Mouse (Mus musculus) midbrain, embryonic 11.5 days (tissue): Measurements from ENCODE around the gene Icam5. TPM values are rescaled to one million over a fixed set of nuclear protein-coding genes. Genes with fewer than 3 reads are reported as not detected.

Experiments used
- ATAC-seq: fragments of 200-750 bp; cut with Nextera tagmentation; 2 replicates; pipeline ENCODE4 v1.8.0; 2017; ENCODE audit warnings: moderate TSS enrichment, moderate library complexity; ENCODE audit not compliant: low FRiP score
- DNase-seq: peaks from one replicate; pipeline ENCODE4 v3.0.0; 2015; ENCODE audit warnings: low spot score; ENCODE audit errors: missing footprints
- H3K27ac ChIP-seq: fragments of 300-500 bp; sonication (generic); 2 replicates; pipeline ENCODE4 v1.5.1; 2014; ENCODE audit warnings: low read depth, low read length
- H3K27me3 ChIP-seq: fragments of 300-500 bp; sonication (generic); 2 replicates; pipeline ENCODE4 v1.6.1; 2014; ENCODE audit warnings: mild to moderate bottlenecking, low read length, moderate library complexity, mixed read lengths; ENCODE audit not compliant: control insufficient read depth, insufficient read depth
- H3K36me3 ChIP-seq: fragments of 300-500 bp; sonication (generic); 2 replicates; pipeline ENCODE4 v1.6.1; 2014; ENCODE audit warnings: mild to moderate bottlenecking, low read length, moderate library complexity, mixed read lengths; ENCODE audit not compliant: control insufficient read depth, insufficient read depth
- H3K4me1 ChIP-seq: fragments of 300-500 bp; sonication (generic); 2 replicates; pipeline ENCODE4 v1.6.1; 2014; ENCODE audit warnings: low read length; ENCODE audit not compliant: control insufficient read depth, insufficient read depth
- H3K4me2 ChIP-seq: fragments of 300-500 bp; sonication (generic); 2 replicates; pipeline ENCODE4 v1.6.1; 2014; ENCODE audit warnings: mild to moderate bottlenecking, moderate library complexity
- H3K4me3 ChIP-seq: fragments of 300-500 bp; sonication (generic); 2 replicates; pipeline ENCODE4 v1.5.1; 2014; ENCODE audit warnings: low read depth, low read length
- H3K9ac ChIP-seq: fragments of 300-500 bp; sonication (generic); 2 replicates; pipeline ENCODE4 v1.6.1; 2014; ENCODE audit warnings: low read length
- H3K9me3 ChIP-seq: fragments of 300-500 bp; sonication (generic); 2 replicates; pipeline ENCODE4 v1.6.1; 2016; ENCODE audit warnings: low read length; ENCODE audit not compliant: control insufficient read depth
- WGBS: fragments of 180-500 bp; shearing (Covaris S2); extraction: QIAGEN DNeasy Blood & Tissue Kit; methylation state at CpG from one replicate; pipeline ENCODE4 v1.1.7; 2014; 5-methylcytosine and 5-hydroxymethylcytosine counted together
- polyA plus RNA-seq: library from polyadenylated mRNA; unstranded; fragments of >200 nt; fragmentation: Nextera tagmentation; extraction: Ambion mirVana; gene quantifications from 2 replicates; pipeline ENCODE4 v1.2.1, GENCODE M21; 2014

Icam5 gene
- polyA plus RNA-seq = not detected in 2 replicates

DNA sequence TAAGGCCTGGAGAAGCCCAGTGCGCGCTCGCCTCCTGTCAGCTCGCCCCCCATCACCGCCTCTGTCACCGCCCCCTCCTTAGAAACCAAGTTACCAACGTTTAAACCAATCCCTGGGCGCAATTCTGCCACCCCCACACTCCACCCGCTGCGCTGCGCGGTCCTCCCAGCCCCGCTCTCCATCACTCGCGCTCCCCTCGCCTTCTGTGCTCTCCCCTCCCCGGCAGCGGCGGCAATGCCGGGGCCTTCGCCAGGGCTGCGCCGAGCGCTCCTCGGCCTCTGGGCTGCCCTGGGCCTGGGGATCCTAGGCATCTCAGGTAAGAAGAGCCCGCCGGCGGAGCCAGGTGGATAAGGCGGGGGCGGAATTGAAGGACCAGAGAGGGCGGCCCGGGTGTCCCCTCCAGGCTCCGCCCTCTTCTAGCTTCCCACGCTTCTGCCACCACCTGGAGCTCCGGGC is at the start of gene Icam5:
Gene Icam5 (plus strand): TSS at position 178 of the 456 bp plus-strand sequence.
- Histone ChIP-seq H3K4me2 (peak within 1 kb of the TSS; percentile 83), H3K4me3 (peak within 1 kb of the TSS; percentile 39), H3K27ac (no peak within 1 kb of the TSS), H3K4me1 (peaks cover 28% of the 10 kb centered on the region), H3K27me3 (peaks cover 88% of the 10 kb centered on the region), H3K36me3 (no peaks in the 10 kb centered on the region), H3K9ac (0 out of 2 replicates have a peak within 1 kb of the TSS, but pooled peaks have one; percentile 16), H3K9me3 (no peaks in the 10 kb centered on the region)
- peak; percentile 90 for DNase-seq
- ATAC-seq = peak; percentile 17
- under 1% methylated on average over 35 of the region's 35 CpGs for WGBS

DNA sequence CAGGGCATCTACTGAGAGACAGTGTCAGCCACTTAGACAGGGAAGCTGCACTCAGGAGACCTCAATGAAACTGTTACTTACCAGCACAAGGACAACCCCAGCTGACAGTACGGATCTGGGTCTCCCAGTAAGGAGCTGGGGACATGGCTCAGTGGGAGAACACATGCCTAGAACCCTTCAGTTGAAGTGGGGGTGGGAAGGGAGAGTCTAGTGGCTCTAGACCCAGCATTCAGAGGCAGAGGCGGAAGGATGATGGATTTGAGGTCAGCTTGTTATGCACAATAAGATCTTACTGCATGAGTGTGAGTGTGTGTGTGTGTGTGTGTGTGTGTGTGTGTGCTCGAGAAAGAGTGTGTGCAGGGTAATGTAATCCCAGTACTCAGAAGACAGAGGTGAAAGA is 49.7 kb upstream of the Icam5 start:
- no peaks in the 10 kb centered on the region for H3K4me1 ChIP-seq
- WGBS = 77% methylated on average over 3 of the region's 3 CpGs
- no peaks in the 10 kb centered on the region for H3K27me3 ChIP-seq
- no peak overlapping the region for H3K27ac ChIP-seq
- DNase-seq = no peak
- H3K9me3 ChIP-seq = no peaks in the 10 kb centered on the region
- no peak for ATAC-seq
- no peak overlapping the region for H3K4me3 ChIP-seq
- no peak overlapping the region for H3K9ac ChIP-seq
- no peak overlapping the region for H3K4me2 ChIP-seq
- no peaks in the 10 kb centered on the region for H3K36me3 ChIP-seq

DNA sequence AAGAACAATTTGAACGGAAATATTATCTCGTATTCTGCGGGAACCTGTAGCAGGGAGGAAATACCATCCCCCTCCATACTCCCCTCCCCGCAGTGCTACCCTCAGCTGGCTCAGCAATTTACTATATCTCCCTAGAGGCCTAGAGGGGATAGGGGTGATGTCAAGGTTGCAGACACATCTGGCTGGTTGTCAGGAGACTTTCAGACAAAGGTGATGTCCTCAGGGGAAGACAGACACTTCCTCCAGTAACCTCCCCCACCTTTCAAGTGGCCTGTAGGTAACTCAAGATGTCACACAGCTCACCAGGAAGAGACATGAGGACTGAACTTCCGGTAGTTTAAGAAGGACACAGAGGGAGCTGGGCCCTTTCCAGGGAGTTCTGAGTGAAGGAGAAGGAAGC is 48.7 kb upstream of the Icam5 start:
- H3K4me3 ChIP-seq = no peak overlapping the region
- H3K27ac ChIP-seq = no peak overlapping the region
- H3K27me3 ChIP-seq = no peaks in the 10 kb centered on the region
- H3K9me3 ChIP-seq = no peaks in the 10 kb centered on the region
- no peak for ATAC-seq
- H3K36me3 ChIP-seq = no peaks in the 10 kb centered on the region
- 70% methylated on average over 5 of the region's 5 CpGs for WGBS
- no peak overlapping the region for H3K9ac ChIP-seq
- DNase-seq = no peak
- no peak overlapping the region for H3K4me2 ChIP-seq
- no peaks in the 10 kb centered on the region for H3K4me1 ChIP-seq

- Histone ChIP-seq H3K27ac (no peak overlapping the region), H3K4me1 (0 out of 2 replicates have a peak, but pooled peaks cover 2% of the 10 kb centered on the region), H3K9ac (no peak overlapping the region), H3K36me3 (no peaks in the 10 kb centered on the region), H3K9me3 (no peaks in the 10 kb centered on the region), H3K27me3 (no peaks in the 10 kb centered on the region), H3K4me3 (no peak overlapping the region), H3K4me2 (no peak overlapping the region)
- no peak for DNase-seq
- WGBS = 71% methylated on average over 15 of the region's 15 CpGs
- ATAC-seq = no peak
Observed at GRCm38 (mm10) chr9:20986952-20987686, 44.8 kb upstream of the Icam5 start.

- 21% methylated on average over 7 of the region's 7 CpGs for WGBS
- ATAC-seq (no peak), DNase-seq (no peak)
- no peak overlapping the region for H3K4me2 ChIP-seq
- H3K4me3 ChIP-seq = no peak overlapping the region
- no peaks in the 10 kb centered on the region for H3K9me3 ChIP-seq
- no peak overlapping the region for H3K9ac ChIP-seq
- no peaks in the 10 kb centered on the region for H3K36me3 ChIP-seq
- no peak overlapping the region for H3K27ac ChIP-seq
- 0 out of 2 replicates have a peak, but pooled peaks cover 2% of the 10 kb centered on the region for H3K4me1 ChIP-seq
- no peaks in the 10 kb centered on the region for H3K27me3 ChIP-seq
Observed at GRCm38 (mm10) chr9:20987953-20988352, 43.9 kb upstream of the Icam5 start.

GRCm38 (mm10) chr9:20990861-20991260 is 41.0 kb upstream of the Icam5 start:
- 0 out of 2 replicates have a peak, but pooled peaks cover 2% of the 10 kb centered on the region for H3K4me1 ChIP-seq
- no peaks in the 10 kb centered on the region for H3K27me3 ChIP-seq
- DNase-seq = no peak
- H3K36me3 ChIP-seq = no peaks in the 10 kb centered on the region
- H3K9me3 ChIP-seq = no peaks in the 10 kb centered on the region
- WGBS = 2% methylated on average over 10 of the region's 10 CpGs
- H3K4me3 ChIP-seq = no peak overlapping the region
- H3K4me2 ChIP-seq = no peak overlapping the region
- no peak for ATAC-seq
- no peak overlapping the region for H3K9ac ChIP-seq
- no peak overlapping the region for H3K27ac ChIP-seq

- no peak overlapping the region for H3K4me2 ChIP-seq
- no peaks in the 10 kb centered on the region for H3K9me3 ChIP-seq
- no peak overlapping the region for H3K9ac ChIP-seq
- no peaks in the 10 kb centered on the region for H3K27me3 ChIP-seq
- WGBS = 93% methylated on average over 4 of the region's 4 CpGs
- H3K36me3 ChIP-seq = no peaks in the 10 kb centered on the region
- no peak overlapping the region for H3K27ac ChIP-seq
- no peak overlapping the region for H3K4me3 ChIP-seq
- 0 out of 2 replicates have a peak, but pooled peaks cover 2% of the 10 kb centered on the region for H3K4me1 ChIP-seq
- no peak for DNase-seq
- no peak for ATAC-seq
Observed at GRCm38 (mm10) chr9:20991587-20991986, 40.3 kb upstream of the Icam5 start.

DNA sequence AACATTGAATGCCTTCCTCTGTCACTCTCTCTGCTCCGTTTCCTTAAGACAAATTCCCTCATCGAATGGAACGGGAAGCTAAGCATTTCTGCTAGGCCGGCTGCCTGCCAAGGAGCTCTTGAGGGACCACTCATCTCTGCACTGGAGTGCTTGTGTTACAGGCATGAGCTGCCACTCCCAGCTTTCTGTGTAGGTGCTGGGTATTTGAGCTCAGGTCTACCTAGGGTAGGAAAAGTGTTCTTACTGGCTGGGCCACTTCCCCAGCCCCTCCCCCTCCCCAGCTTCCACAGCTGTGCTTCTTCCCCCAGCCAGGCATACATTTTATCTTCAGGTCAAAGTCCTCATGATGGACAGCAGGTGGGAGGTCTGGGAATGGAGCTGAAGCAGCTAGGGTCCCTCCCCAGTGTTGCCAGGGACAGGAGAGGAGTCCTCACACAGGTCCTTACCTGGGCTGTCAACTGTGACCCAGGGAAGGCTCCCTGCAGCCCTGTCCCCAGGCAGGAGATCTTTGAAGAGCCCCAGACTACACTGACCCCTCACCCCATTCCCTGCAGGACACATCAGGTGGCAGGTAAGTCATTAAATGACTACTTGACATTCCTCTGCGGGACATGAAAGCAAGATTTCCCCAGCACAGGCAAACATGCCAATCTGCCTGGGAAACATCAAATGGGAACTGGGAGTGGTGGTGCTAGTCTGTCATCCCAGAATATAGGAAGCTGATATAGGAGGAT is 38.5 kb upstream of the Icam5 start:
- Histone ChIP-seq H3K9me3 (no peaks in the 10 kb centered on the region), H3K27me3 (no peaks in the 10 kb centered on the region), H3K4me1 (0 out of 2 replicates have a peak, but pooled peaks cover 2% of the 10 kb centered on the region), H3K36me3 (no peaks in the 10 kb centered on the region), H3K9ac (no peak overlapping the region), H3K4me3 (no peak overlapping the region), H3K27ac (no peak overlapping the region), H3K4me2 (no peak overlapping the region)
- DNase-seq = no peak
- no peak for ATAC-seq
- WGBS = 65% methylated on average over 5 of the region's 5 CpGs

DNA sequence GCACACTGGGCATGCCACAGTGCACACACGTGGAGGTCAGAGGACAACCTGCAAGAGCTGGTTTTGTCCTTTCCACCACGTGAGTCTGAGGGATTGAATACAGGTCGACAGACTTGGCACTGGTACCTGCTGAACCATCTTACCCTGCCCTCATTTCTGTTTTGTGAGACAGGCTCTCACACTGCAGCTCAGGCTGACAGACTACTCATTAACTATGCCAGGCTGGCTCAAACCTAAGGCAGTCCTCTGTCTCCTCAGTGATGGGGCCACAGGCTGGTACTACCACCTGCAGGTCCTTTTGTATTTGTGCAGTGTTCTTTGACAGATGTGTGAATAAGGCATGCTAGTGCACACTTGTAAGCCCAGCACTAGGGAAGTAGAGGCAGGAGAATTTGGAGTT is 36.8 kb upstream of the Icam5 start:
- no peak overlapping the region for H3K9ac ChIP-seq
- no peaks in the 10 kb centered on the region for H3K36me3 ChIP-seq
- H3K27me3 ChIP-seq = no peaks in the 10 kb centered on the region
- no peak overlapping the region for H3K4me2 ChIP-seq
- no peak for ATAC-seq
- 70% methylated on average over 3 of the region's 3 CpGs for WGBS
- H3K27ac ChIP-seq = no peak overlapping the region
- no peak for DNase-seq
- no peaks in the 10 kb centered on the region for H3K9me3 ChIP-seq
- 0 out of 2 replicates have a peak, but pooled peaks cover 2% of the 10 kb centered on the region for H3K4me1 ChIP-seq
- no peak overlapping the region for H3K4me3 ChIP-seq
